Mouse (Mus musculus): Measurements from ENCODE around the gene Samd10. TPM values are rescaled to one million over a fixed set of nuclear protein-coding genes. Genes with fewer than 3 reads are reported as not detected.

The Samd10 gene
- total RNA-seq, 2 experiments from 2014 or later, result 14.3 to 16.4 TPM

- DNase-seq, result peak; percentile 62 to 67
These were observed 6.6 kb downstream of the Samd10 start, which contains the start of gene Zfp512b for GRCm38 (mm10) chr2:181592231-181593041. Zfp512b (minus strand) TSS chr2:181592803.

DNA sequence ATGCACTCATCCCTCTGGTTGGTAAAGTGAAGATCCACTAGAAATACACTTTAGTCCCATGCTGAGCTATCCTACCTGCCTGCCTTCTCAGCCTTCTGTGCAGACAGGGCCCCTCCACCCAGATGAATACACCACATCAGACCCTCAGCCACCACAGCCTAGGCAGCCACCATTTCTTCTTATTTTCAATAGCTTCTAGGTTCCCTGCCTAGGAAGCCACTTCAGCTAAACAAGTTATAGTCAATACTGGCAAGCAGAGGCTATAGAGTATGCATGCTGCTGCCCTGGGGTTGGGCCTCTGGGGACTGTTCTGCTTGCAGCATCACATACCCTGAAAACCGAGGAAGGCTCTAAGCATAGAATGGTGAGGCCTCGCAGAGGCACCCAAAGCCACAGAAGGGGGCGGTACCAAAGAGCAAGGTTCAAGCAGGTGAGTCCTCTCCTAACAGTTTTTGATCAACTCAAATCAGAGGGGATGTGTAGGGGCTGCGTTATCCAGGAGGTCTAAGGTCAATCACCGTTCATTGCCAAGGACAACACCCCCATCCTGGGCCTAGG is 7.4 kb downstream of the Samd10 start, which contains the start of gene Prpf6:
TSS of gene Prpf6 (plus strand) at position 341 of the 558 bp plus-strand sequence.
- DNase-seq, result no peak

- no peak for DNase-seq
These were observed 8.5 kb downstream of the Samd10 start for GRCm38 (mm10) chr2:181590471-181590870.

DNA sequence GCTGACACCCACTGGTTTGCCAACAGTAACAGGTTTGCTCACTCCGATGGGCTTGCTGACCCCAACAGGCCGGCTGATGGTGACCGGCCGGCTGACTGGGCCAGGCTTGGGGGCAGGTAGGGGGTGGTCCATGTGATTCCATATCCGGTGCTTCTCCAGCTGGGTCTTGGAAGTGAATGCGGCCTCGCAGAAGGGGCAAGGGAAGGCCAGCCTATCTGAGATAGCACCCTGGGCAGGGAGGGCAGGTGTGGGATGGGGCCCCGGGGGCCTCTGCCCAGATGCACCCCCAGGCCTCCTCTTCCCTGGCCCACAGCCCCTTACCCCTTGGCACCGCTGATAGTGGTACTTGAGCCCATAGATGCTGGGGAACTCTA is 9.3 kb downstream of the Samd10 start:
- DNase-seq, result no peak

DNA sequence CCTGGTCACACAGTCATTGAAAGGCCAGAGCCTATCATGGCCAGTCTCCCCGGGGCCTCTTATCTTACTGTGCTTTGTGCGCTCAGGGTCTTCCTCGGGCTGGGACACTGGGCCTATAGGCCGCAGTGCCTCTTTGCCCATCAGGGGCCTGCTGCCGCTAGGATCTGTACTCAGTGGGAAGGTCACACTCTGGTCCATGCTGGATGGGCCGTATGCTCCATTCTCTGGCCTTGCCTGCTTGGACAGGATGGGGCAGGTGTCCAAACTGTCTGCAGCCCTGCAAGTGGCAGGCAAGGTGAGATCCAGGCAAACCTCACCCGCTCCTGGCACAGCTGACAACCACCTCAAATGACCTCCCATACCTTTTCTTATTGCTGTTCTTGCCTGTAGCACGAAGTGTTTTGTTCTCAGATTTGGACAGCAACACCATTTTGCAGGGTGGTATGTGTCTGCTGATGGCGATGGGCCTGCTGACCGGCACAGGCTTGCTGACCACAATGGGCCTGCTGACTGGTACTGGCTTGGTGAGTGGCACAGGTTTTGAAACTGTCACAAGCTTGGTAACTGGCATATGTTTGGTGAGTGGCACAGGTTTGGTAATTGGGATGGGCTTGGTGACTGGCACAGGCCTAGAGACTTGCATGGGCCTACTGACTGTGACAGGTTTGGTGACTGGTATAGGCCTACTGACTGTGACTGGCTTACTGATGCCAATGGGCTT is 9.8 kb downstream of the Samd10 start:
- DNase-seq, result no peak

GRCm38 (mm10) chr2:181588229-181588780 is 10.7 kb downstream of the Samd10 start:
- DNase-seq, result no peak

DNA sequence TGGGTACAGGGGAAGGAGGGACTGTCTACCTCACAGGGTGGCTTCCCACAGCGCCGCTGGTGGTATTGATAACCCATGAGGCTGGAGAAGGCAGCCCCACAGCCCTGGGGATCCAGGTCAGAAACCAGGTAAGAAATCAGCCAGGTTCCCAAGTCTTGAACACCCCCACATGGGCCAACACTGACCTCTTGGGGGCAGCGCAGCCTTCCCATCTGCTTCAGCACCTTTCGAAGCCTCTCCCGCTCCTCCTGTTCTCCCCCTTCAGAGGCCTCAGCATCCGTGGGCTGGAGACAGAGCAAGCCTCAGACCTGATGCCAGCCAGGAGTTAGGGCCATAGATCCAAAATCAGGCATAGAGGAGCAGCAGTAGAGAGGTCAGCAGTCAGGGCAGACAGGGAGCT is 11.2 kb downstream of the Samd10 start:
- DNase-seq, result no peak

GRCm38 (mm10) chr2:181586124-181586523 is 12.9 kb downstream of the Samd10 start:
- DNase-seq, result no peak

GRCm38 (mm10) chr2:181585506-181585905 is 13.5 kb downstream of the Samd10 start:
- DNase-seq, result no peak

DNA sequence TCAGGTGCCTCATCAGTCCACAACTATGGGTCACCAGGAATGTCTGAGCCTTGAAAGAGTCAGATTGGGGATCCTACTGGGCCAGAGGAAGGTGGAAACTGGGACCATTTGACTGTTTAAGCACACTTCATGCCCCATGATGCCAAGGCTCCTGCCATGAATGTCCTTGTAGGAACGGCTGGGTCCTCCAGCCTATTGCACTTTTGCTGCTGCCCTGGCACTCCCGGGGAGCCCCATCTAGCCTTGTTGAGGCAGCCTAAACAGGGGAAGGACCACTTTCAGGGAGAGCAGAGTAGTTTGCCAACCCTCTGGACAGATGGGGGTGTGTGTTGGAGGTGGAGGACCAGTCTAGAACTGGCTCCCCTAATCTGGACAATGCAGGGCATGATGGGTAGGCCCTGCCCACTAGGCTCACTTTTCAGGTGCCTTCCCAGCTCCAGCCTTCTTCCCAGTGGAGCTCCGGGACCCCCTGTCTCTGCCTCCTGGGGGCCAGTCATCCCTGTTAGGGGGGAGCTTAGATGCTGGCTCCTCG is 14.5 kb downstream of the Samd10 start, which contains the start of gene Uckl1:
TSS of gene Uckl1 (minus strand) at position 482 of the 532 bp plus-strand sequence.
- no peak for DNase-seq

DNA sequence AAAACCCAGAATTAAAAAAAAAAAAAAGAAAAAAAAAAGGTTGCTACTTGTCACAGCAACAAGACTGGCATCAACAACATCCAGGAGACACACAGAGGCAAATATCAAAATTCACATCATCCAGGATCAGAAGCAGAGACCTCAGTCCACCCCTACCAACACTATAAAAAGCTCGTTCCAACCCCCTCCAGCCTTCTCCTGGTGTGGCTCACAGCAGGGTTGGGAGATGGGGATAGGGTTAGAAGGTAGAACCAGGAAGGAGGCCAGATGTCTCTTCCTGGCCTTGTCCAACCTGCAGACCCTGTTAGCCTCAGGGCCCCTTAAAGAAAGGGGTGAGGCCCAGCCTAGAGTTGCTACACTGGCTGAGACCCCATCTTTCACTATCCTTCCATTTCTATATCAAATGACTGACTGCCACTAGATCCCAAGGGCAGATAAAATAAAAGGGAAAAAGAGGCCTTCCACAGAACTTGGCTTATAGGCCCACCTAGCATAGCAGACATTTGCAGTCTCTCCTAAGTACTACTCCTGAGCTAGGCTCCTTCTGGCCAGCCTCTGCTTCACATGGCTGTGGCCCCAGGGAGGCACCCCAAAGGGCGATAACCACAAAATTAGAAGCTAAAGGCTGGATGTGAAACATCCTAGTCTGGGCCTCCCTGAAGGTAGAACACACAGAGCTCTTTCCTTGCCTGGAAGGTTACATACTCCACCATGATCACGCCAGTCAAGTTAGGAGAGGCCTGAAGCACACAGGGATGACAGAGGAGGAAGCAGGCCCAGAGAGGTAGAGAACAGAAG is 15.4 kb downstream of the Samd10 start:
- no peak for DNase-seq

DNA sequence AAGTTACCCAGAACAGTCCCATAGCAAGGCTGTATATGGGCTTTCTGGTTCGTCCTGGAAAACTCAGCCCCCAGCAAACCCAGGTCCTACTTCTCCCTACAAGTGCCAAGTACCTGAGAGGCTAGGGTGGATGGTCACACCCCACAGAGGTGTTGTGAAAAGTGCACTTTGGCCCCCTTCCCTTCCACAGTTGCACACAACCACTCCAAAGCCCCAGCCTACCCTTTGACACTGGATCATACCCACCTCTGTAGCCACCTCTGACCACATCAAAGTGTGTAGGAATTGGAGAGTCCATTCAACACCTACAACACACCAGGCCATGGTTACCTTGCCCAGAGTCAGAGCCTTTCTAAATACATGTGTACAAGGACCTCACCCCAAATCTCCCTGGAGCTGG is 16.1 kb downstream of the Samd10 start:
- DNase-seq, result no peak

GRCm38 (mm10) chr2:181582358-181582757 is 16.7 kb downstream of the Samd10 start:
- no peak for DNase-seq

DNA sequence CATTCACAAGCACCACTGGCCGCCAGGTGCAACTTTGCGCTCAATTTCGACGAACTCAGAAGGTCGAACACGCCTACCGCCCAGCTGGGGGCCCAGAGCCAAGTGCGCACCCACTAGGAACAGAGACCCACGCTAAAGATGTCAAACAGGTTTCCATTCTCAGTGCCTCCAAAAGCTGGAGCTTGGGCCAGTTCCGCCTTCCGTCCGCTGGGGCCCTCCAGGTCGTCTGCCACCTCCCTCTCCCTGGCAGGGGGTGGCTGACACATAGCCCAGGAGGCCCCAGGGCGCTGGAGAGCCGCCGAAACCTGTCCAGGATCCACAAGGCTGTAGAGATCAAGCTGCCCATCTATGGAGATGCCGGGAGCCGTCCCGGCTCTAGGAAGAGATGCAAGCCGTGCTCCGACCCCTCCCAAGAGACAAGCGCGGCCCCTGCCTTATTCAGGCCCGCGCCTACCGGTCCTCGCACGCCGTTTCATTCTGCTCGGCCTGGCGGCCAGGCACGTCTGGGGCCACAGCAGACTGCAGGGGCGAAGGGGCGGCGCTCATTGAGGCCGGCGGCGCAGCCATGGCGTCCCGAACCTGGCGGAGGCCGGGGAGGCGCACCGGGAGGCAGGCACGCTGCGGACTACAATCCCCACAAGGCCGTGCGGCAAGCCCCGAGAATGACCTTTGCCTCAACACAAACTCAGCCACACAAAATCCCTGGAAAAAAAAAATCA is 17.5 kb downstream of the Samd10 start:
- DNase-seq, result peak; percentile 85 to 87

DNA sequence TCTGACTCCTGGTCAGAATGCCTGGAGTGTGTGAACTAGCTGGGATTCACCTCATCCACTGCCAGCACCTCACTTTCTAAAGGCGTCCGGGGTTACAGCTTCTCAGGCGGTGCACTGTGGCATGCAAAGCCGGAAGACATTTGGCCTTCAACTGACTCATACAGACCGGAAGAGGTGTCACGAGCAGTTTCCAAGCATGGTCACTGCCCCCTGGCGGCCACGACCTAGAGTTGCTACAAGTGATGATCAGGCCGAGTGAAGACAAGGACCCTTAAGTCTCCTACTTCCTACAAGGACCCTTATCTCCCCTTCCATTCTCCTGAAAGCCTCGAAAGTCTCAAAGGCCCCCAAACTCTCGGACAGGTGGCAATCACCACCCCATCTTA is 18.0 kb downstream of the Samd10 start:
- DNase-seq, result peak; percentile 64 to 75

- no peak for DNase-seq
These were observed 18.8 kb downstream of the Samd10 start for GRCm38 (mm10) chr2:181580131-181580772.

DNA sequence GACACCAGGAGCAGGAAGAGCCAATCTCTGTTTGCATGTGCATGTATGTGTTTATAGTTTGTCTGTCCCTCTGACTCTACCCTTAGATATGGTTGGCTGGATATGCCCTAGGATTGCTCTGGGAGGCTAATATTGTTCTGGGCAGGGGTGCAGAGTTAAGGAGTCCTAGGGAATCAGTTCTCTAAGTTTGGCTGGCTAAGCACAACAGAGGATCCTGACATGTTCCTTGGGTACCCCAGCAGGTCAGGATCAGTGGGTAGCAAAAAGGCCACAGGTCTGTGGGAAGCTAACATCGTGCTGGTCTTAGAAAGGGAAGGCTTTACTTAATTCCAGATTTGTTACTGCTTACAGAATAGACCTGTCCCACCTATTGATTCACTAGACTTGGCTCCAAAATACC is 19.3 kb downstream of the Samd10 start:
- no peak for DNase-seq

DNA sequence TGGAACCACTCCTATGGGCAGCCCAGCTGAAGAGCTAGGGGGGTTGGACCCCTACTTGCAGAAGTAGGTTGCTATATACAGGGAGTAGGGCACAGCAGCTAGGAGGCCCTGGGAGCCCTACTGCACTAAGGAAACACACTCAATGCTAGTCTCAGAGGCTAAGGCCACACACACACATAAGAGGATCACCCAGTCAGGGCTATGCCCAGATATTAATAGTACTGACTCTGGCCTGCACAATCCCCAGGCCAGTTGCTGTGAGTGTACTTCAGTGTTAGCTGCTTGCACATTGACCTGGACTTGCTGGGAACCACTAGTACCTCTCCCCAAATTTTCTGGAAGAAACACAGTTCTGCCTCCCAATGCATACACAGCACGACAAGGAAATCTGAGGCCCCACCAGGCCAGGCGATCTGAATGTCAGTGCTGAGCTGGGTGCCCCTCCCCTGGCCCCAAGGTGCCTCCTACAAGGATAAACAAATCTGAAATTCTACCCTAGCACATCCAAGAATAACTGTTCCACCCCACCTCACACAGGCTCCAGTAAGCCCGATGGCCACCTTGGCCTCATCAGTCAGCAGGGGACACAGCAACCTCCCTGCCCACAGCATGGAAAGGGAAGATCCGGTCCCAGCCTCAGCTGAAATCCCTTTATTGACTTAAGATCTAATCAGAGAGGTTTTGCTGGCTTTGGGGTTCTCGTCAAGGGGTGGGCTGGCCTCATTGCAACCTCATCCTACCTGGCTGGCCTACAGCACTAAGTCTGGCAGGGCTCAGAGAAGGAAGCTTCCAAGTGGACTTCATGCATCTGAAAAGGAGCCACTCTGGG is 20.0 kb downstream of the Samd10 start:
- no peak for DNase-seq

DNA sequence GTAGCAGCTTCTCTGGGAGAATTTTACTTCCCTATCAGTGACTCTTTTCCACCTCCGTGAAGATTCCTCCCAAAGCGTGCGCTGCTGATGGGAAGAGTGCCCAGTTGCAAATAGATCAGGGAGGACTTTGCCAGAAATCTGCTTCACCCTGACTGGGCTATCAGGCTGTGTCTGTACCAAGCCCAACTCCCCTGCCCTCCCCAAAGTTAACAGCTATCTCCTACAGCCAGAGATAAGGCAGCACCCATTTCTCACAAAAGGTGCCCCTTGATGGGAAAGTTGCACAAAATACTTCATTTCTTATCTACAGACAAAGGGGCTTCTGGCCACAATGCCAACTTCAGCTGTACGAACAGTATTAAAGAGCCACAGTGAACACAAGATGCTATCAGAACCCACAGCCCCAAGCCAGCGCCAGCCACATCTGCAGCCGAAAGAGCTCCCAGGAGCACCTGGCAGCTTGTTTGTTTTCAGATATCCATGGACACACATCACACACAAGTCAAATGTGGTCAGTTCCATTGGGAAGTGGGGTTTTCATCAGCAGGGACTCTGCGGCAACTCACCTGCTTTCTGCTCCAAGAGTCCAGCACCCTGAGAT is 20.9 kb downstream of the Samd10 start:
- DNase-seq, result peak in 1 of 2 experiments; percentile 7

All from layer of hippocampus, postnatal 36 days (tissue).